Mouse (Mus musculus): Measurements from ENCODE around the gene Klrb1b.

DNA sequence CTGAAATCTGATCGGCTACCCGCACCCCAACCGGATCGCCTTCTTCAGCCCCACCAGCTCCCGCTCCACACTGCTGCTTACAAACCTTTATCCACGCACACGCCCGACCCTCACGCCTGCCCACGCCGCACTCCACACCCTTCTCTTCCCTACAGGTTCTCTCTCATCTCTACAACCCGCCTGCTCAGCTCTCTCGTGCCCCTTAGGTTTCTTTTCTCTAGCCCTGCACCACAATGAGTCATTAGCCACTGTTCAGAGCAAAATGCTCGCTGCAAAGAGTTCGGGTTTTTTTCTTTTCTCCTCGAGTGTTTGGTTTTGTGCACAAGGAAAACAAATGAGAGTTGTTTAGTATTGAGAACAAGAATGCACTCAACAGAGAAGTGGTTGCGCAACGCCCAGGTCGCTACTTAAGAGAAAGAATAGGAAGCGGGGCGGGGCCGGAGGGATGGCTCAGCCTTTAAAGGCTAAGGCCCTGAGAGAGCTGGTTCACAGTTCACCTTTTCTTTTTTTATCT is 17.4 kb upstream of the Klrb1b start:
- TF ChIP-seq POLR2A (IDR thresholded peaks at IDR 0.05; ENCODE audit: borderline replicate concordance, extremely low read depth, insufficient read depth, insufficient read length, poor library complexity, severe bottlenecking) (no peak), CTCF (IDR thresholded peaks at IDR 0.05; ENCODE audit: borderline replicate concordance, extremely low read depth, insufficient read depth, insufficient read length) (no peak)
